Mouse (Mus musculus): Measurements from ENCODE around the gene Hecw2. TPM values are rescaled to one million over a fixed set of nuclear protein-coding genes. Genes with fewer than 3 reads are reported as not detected.
A peak's percentile ranks its signal among the peaks of the same experiment; 100 is the strongest.

Hecw2 gene
- polyA plus RNA-seq, 1 experiment: 6.6 TPM

DNA sequence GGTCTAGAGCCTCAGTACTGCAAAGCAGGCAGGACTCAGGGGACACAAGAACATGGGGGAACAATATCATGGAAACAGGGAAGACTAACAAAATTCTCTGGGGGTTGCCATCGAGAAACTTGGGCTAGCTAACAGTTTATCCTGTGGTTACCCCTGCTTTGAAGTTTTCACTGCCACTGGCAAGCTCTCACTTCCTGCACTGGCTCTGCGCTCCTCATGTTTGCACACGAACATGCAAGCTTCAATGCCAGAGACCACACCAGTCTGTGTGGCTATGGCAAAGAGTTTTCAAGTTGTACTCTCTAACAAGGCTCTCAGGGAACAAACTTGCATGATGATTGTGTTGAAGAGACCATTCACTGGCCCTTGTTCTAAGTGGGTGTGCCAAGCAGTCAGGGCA is 288.8 kb downstream of the Hecw2 start:
- WGBS: 60% methylated on average over 3 of the region's 3 CpGs

DNA sequence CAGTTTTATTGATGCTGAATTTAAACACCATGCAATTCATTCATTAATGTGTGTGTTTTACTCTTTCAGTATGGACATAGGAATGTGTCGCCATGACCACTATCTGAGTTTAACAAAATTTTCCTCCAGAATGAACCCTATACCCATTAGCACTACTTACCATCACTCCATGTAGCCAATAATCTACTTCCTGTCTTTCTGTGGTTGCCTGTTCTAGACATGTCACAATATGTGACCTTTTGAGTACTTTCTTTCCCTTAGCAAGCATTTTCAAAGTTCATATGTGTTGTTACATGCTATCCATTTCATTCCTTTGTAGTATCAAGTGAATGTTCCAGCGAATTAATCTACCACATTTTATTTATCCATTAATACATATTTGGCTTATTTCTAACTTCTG is 294.6 kb downstream of the Hecw2 start:
- Histone ChIP-seq H3K4me3 (ENCODE audit: insufficient read depth, low read depth, low read length) (no peak overlapping the region), H3K36me3 (ENCODE audit: control insufficient read depth, insufficient read depth, low read length) (no peaks in the 10 kb centered on the region), H3K27me3 (replicated peaks; ENCODE audit: control insufficient read depth, insufficient read depth, low read length) (no peaks in the 10 kb centered on the region), H3K4me1 (ENCODE audit: control insufficient read depth, insufficient read depth, low read length) (no peaks in the 10 kb centered on the region), H3K27ac (ENCODE audit: insufficient read depth, low read depth, low read length) (no peak overlapping the region)
- no peak for TF ChIP-seq POLR2A (IDR thresholded peaks at IDR 0.05; ENCODE audit: low read depth, low read length)
- TF ChIP-seq CTCF (conservative IDR thresholded peaks at IDR 0.05; ENCODE audit: insufficient read depth, insufficient read length, low read depth, low read length): no peak
- no peak for DNase-seq
- WGBS: 97% methylated on average over 2 of the region's 2 CpGs

More for the DNA sequence above, 288.8 kb downstream of the Hecw2 start:
- no peak for DNase-seq
- Histone ChIP-seq H3K4me3 (ENCODE audit: insufficient read depth, low read depth, low read length) (no peak overlapping the region), H3K4me1 (ENCODE audit: control insufficient read depth, insufficient read depth, low read length) (no peaks in the 10 kb centered on the region), H3K27ac (ENCODE audit: insufficient read depth, low read depth, low read length) (no peak overlapping the region), H3K27me3 (replicated peaks; ENCODE audit: control insufficient read depth, insufficient read depth, low read length) (no peaks in the 10 kb centered on the region), H3K36me3 (ENCODE audit: control insufficient read depth, insufficient read depth, low read length) (no peaks in the 10 kb centered on the region)
- TF ChIP-seq CTCF (conservative IDR thresholded peaks at IDR 0.05; ENCODE audit: insufficient read depth, insufficient read length, low read depth, low read length): no peak
- TF ChIP-seq POLR2A (IDR thresholded peaks at IDR 0.05; ENCODE audit: low read depth, low read length): no peak

DNA sequence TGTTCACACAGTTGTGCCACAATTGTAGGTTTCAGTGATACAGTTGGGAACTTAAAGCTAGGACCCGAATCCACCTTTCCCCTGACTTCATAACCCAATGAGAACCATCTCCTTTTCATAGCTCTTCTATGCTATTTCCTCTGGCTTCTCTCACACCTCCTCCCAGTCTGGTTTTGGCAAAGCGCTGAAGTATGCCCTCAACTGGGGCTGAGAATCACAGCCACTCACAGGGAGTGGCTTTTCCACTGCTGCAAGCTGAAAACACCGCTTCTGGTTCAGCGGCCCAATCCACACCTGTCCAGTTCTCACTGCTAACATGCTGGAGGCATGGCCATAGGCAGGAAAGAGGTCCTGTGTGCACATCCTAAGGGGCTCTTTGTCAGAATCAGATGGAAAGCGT is 300.7 kb downstream of the Hecw2 start:
- H3K27me3 ChIP-seq (replicated peaks; ENCODE audit: control insufficient read depth, insufficient read depth, low read length): no peaks in the 10 kb centered on the region
- no peak for TF ChIP-seq CTCF (conservative IDR thresholded peaks at IDR 0.05; ENCODE audit: insufficient read depth, insufficient read length, low read depth, low read length)
- TF ChIP-seq POLR2A (IDR thresholded peaks at IDR 0.05; ENCODE audit: low read depth, low read length): no peak
- no peak overlapping the region for H3K4me3 ChIP-seq (ENCODE audit: insufficient read depth, low read depth, low read length)
- no peak overlapping the region for H3K27ac ChIP-seq (ENCODE audit: insufficient read depth, low read depth, low read length)
- no peaks in the 10 kb centered on the region for H3K36me3 ChIP-seq (ENCODE audit: control insufficient read depth, insufficient read depth, low read length)
- no peak for DNase-seq
- WGBS: 82% methylated on average over 5 of the region's 5 CpGs
- no peaks in the 10 kb centered on the region for H3K4me1 ChIP-seq (ENCODE audit: control insufficient read depth, insufficient read depth, low read length)

DNA sequence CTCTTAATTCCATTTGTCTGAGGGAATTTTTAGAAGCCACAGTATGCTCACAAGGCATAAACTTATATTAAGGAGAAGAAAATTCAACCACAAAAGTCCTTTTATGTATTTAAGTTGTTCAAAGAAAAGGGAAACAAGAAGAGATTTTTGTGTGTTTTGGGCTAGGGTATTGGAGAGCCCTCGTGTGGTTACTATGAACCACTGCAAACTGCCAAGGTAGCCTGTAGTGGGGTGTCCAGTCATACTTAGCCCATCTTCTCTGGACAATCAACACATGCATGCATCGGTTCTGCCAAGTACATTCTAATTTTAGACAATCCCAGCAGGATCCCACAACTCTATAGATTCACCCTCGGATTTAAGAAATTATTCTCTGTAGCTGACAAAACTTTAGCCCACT is 304.6 kb downstream of the Hecw2 start:
- no peak for TF ChIP-seq POLR2A (IDR thresholded peaks at IDR 0.05; ENCODE audit: low read depth, low read length)
- peak; percentile 46 for TF ChIP-seq CTCF (conservative IDR thresholded peaks at IDR 0.05; ENCODE audit: insufficient read depth, insufficient read length, low read depth, low read length)
- no peak overlapping the region for H3K4me3 ChIP-seq (ENCODE audit: insufficient read depth, low read depth, low read length)
- no peaks in the 10 kb centered on the region for H3K27me3 ChIP-seq (replicated peaks; ENCODE audit: control insufficient read depth, insufficient read depth, low read length)
- H3K36me3 ChIP-seq (ENCODE audit: control insufficient read depth, insufficient read depth, low read length): no peaks in the 10 kb centered on the region
- 40% methylated on average over 3 of the region's 3 CpGs for WGBS
- H3K27ac ChIP-seq (ENCODE audit: insufficient read depth, low read depth, low read length): no peak overlapping the region
- peak; percentile 19 for DNase-seq
- no peaks in the 10 kb centered on the region for H3K4me1 ChIP-seq (ENCODE audit: control insufficient read depth, insufficient read depth, low read length)

DNA sequence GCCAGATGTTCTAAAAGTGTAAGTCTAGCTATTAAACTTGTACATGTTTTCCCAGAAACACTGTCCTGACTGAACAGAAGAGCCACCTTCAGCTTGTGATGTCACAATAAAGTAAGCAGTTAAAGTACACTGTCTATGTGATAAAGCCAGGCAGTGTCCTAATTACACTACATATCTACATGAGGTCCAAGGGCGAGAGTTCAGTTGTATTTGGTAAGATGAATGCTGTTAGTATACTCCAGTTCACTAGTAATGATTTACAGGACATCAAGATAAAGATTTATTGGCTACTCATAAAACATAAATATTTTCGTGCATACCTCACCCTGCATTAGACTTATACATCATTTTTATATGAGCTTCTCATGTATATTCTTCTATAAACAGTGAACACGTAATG is 305.2 kb downstream of the Hecw2 start:
- Histone ChIP-seq H3K27me3 (replicated peaks; ENCODE audit: control insufficient read depth, insufficient read depth, low read length) (no peaks in the 10 kb centered on the region), H3K4me1 (ENCODE audit: control insufficient read depth, insufficient read depth, low read length) (no peaks in the 10 kb centered on the region), H3K27ac (ENCODE audit: insufficient read depth, low read depth, low read length) (no peak overlapping the region), H3K4me3 (ENCODE audit: insufficient read depth, low read depth, low read length) (no peak overlapping the region), H3K36me3 (ENCODE audit: control insufficient read depth, insufficient read depth, low read length) (no peaks in the 10 kb centered on the region)
- no peak for DNase-seq
- WGBS: 77% methylated on average over 3 of the region's 3 CpGs
- TF ChIP-seq POLR2A (IDR thresholded peaks at IDR 0.05; ENCODE audit: low read depth, low read length): no peak
- no peak for TF ChIP-seq CTCF (conservative IDR thresholded peaks at IDR 0.05; ENCODE audit: insufficient read depth, insufficient read length, low read depth, low read length)

DNA sequence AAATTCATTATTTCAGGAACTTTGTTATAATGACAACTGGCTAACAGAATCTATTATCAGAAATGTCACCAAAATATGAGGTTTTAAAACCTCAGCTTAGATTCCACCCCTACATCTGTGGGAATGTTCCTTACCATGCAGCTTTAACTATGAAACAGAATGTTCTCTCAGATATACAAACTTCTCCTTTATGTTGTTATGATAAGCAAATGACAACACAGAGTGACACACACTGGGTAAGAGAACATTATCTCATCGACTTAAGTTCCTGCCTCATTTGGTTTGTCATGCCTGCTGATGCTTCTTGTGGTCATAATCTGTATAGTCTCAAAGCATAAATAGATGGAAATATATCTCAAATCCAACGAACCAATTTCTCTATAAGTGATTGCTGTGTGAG is 312.5 kb downstream of the Hecw2 start:
- H3K4me1 ChIP-seq (ENCODE audit: control insufficient read depth, insufficient read depth, low read length): no peaks in the 10 kb centered on the region
- no peaks in the 10 kb centered on the region for H3K27me3 ChIP-seq (replicated peaks; ENCODE audit: control insufficient read depth, insufficient read depth, low read length)
- no peaks in the 10 kb centered on the region for H3K36me3 ChIP-seq (ENCODE audit: control insufficient read depth, insufficient read depth, low read length)
- no peak overlapping the region for H3K27ac ChIP-seq (ENCODE audit: insufficient read depth, low read depth, low read length)
- 62% methylated on average over 2 of the region's 2 CpGs for WGBS
- peak; percentile 6 for DNase-seq
- no peak overlapping the region for H3K4me3 ChIP-seq (ENCODE audit: insufficient read depth, low read depth, low read length)
- no peak for TF ChIP-seq CTCF (conservative IDR thresholded peaks at IDR 0.05; ENCODE audit: insufficient read depth, insufficient read length, low read depth, low read length)
- no peak for TF ChIP-seq POLR2A (IDR thresholded peaks at IDR 0.05; ENCODE audit: low read depth, low read length)

DNA sequence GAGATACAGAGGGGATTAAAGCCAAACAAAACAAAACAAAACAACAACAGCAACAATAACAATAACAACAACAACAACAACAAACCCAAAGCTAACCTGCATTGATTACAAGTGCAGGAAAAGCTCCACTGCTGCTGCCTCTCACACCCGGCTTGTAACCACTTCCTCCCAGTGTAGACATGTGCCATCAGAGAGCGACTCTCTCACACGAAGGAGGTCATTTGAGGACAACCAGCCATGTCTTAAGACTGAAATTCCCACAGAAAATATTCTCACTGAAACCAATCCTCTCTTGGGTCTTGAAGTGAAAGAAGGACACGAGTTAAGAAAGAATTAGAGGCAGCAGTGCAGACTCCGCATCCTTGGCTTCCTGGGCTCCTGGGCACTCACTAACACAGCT is 319.0 kb downstream of the Hecw2 start:
- TF ChIP-seq POLR2A (IDR thresholded peaks at IDR 0.05; ENCODE audit: low read depth, low read length): no peak
- TF ChIP-seq CTCF (conservative IDR thresholded peaks at IDR 0.05; ENCODE audit: insufficient read depth, insufficient read length, low read depth, low read length): no peak
- H3K4me3 ChIP-seq (ENCODE audit: insufficient read depth, low read depth, low read length): no peak overlapping the region
- H3K27me3 ChIP-seq (replicated peaks; ENCODE audit: control insufficient read depth, insufficient read depth, low read length): no peaks in the 10 kb centered on the region
- 69% methylated on average over 5 of the region's 5 CpGs for WGBS
- no peaks in the 10 kb centered on the region for H3K36me3 ChIP-seq (ENCODE audit: control insufficient read depth, insufficient read depth, low read length)
- H3K27ac ChIP-seq (ENCODE audit: insufficient read depth, low read depth, low read length): no peak overlapping the region
- H3K4me1 ChIP-seq (ENCODE audit: control insufficient read depth, insufficient read depth, low read length): no peaks in the 10 kb centered on the region
- peak; percentile 18 for DNase-seq

DNA sequence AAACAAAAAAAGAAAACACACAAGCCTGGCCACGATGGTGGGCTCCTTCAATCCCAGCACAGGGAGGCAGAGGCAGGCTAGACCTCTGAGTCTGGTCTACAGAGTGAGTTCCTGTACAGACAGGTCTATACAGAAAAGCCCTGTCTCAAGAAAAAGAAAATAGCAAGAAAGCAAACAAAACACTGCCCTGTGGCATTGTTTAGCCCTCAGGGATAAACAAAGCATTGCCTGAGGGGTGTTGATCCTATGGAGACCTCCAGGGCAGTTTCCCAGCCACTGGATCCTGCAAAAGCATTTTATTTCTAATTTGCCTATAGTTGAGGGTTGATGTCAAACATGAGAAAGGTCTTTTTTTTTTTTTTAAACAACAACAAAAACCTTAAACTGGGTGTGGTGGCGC is 327.7 kb downstream of the Hecw2 start:
- H3K27me3 ChIP-seq (replicated peaks; ENCODE audit: control insufficient read depth, insufficient read depth, low read length): no peaks in the 10 kb centered on the region
- no peak overlapping the region for H3K27ac ChIP-seq (ENCODE audit: insufficient read depth, low read depth, low read length)
- H3K4me3 ChIP-seq (ENCODE audit: insufficient read depth, low read depth, low read length): no peak overlapping the region
- no peaks in the 10 kb centered on the region for H3K4me1 ChIP-seq (ENCODE audit: control insufficient read depth, insufficient read depth, low read length)
- TF ChIP-seq POLR2A (IDR thresholded peaks at IDR 0.05; ENCODE audit: low read depth, low read length): no peak
- TF ChIP-seq CTCF (conservative IDR thresholded peaks at IDR 0.05; ENCODE audit: insufficient read depth, insufficient read length, low read depth, low read length): no peak
- no peaks in the 10 kb centered on the region for H3K36me3 ChIP-seq (ENCODE audit: control insufficient read depth, insufficient read depth, low read length)
- WGBS: 91% methylated on average over 2 of the region's 2 CpGs
- no peak for DNase-seq

Data from kidney, adult 2 months (tissue).